Mouse (Mus musculus) neural tube, embryonic 11.5 days (tissue): Measurements from ENCODE around the gene Brinp1. TPM values are rescaled to one million over a fixed set of nuclear protein-coding genes. Genes with fewer than 3 reads are reported as not detected.

Source experiments
- ATAC-seq: fragments of 200-750 bp; cut with Nextera tagmentation; 2 replicates; pipeline ENCODE4 v1.8.0; 2017; ENCODE audit warnings: moderate number of reproducible peaks, mild to moderate bottlenecking, moderate TSS enrichment, moderate library complexity; ENCODE audit not compliant: insufficient read depth, low FRiP score, low TSS enrichment
- DNase-seq: peaks from one replicate; pipeline ENCODE4 v3.0.0-alpha.2; 2015; ENCODE audit warnings: low spot score
- H3K27ac ChIP-seq: fragments of 300-500 bp; sonication (generic); 2 replicates; pipeline ENCODE4 v1.5.1; 2014; ENCODE audit warnings: low read depth, mild to moderate bottlenecking, low read length
- H3K27me3 ChIP-seq: fragments of 300-500 bp; sonication (generic); 2 replicates; pipeline ENCODE4 v1.6.1; 2014; ENCODE audit warnings: mild to moderate bottlenecking, low read length, mixed read lengths; ENCODE audit not compliant: control insufficient read depth, insufficient read depth
- H3K36me3 ChIP-seq: fragments of 300-500 bp; sonication (generic); 2 replicates; pipeline ENCODE4 v1.6.1; 2014; ENCODE audit warnings: mild to moderate bottlenecking, low read length, moderate library complexity, mixed read lengths; ENCODE audit not compliant: control insufficient read depth, insufficient read depth
- H3K4me1 ChIP-seq: fragments of 300-500 bp; sonication (generic); 2 replicates; pipeline ENCODE4 v1.6.1; 2014; ENCODE audit warnings: low read length, mixed read lengths; ENCODE audit not compliant: control insufficient read depth, insufficient read depth
- H3K4me2 ChIP-seq: fragments of 300-500 bp; sonication (generic); 2 replicates; pipeline ENCODE4 v1.6.1; 2014; ENCODE audit warnings: low read depth, mild to moderate bottlenecking, moderate library complexity
- H3K4me3 ChIP-seq: fragments of 300-500 bp; sonication (generic); 2 replicates; pipeline ENCODE4 v1.5.1; 2014; ENCODE audit warnings: low read depth, low read length
- H3K9ac ChIP-seq: fragments of 300-500 bp; sonication (generic); 2 replicates; pipeline ENCODE4 v1.6.1; 2014; ENCODE audit warnings: mild to moderate bottlenecking, low read length
- H3K9me3 ChIP-seq: fragments of 300-500 bp; sonication (generic); 2 replicates; pipeline ENCODE4 v1.6.1; 2016; ENCODE audit warnings: low read length; ENCODE audit not compliant: control insufficient read depth
- WGBS: fragments of 180-500 bp; shearing (Covaris S2); extraction: QIAGEN DNeasy Blood & Tissue Kit; methylation state at CpG from one replicate; pipeline ENCODE4 v1.1.7; 2014; 5-methylcytosine and 5-hydroxymethylcytosine counted together
- polyA plus RNA-seq: library from polyadenylated mRNA; unstranded; fragments of >200 nt; fragmentation: Nextera tagmentation; extraction: Ambion mirVana; gene quantifications from 2 replicates; pipeline ENCODE4 v1.2.1, GENCODE M21; 2014

The Brinp1 gene
- polyA plus RNA-seq, 1 experiment from 2014 or later: 11.9 TPM

GRCm38 (mm10) chr4:68922944-68923343 is 31.3 kb downstream of the Brinp1 start:
- no peak overlapping the region for H3K9ac ChIP-seq
- WGBS: 87% methylated on average over 1 of the region's 1 CpGs

GRCm38 (mm10) chr4:68922504-68922903 is 31.7 kb downstream of the Brinp1 start:
- Histone ChIP-seq H3K27ac (no peak overlapping the region), H3K9ac (no peak overlapping the region), H3K36me3 (no peaks in the 10 kb centered on the region), H3K27me3 (no peaks in the 10 kb centered on the region), H3K4me3 (no peak overlapping the region), H3K9me3 (no peaks in the 10 kb centered on the region), H3K4me2 (no peak overlapping the region), H3K4me1 (no peaks in the 10 kb centered on the region)
- ATAC-seq: no peak
- WGBS: 87% methylated on average over 1 of the region's 1 CpGs
- no peak for DNase-seq

More at GRCm38 (mm10) chr4:68922944-68923343, 31.3 kb downstream of the Brinp1 start:
- Histone ChIP-seq H3K9me3 (no peaks in the 10 kb centered on the region), H3K4me1 (no peaks in the 10 kb centered on the region), H3K4me2 (no peak overlapping the region), H3K27ac (no peak overlapping the region), H3K36me3 (no peaks in the 10 kb centered on the region), H3K27me3 (no peaks in the 10 kb centered on the region), H3K4me3 (no peak overlapping the region)
- no peak for ATAC-seq
- DNase-seq: no peak

- Histone ChIP-seq H3K9me3 (no peaks in the 10 kb centered on the region), H3K4me1 (no peaks in the 10 kb centered on the region), H3K4me3 (no peak overlapping the region), H3K27ac (no peak overlapping the region), H3K4me2 (no peak overlapping the region), H3K9ac (no peak overlapping the region), H3K36me3 (no peaks in the 10 kb centered on the region), H3K27me3 (no peaks in the 10 kb centered on the region)
- DNase-seq (no peak), ATAC-seq (no peak)
- 78% methylated on average over 3 of the region's 3 CpGs for WGBS
Observed at GRCm38 (mm10) chr4:68920127-68920526, 34.1 kb downstream of the Brinp1 start.

- Histone ChIP-seq H3K4me2 (no peak overlapping the region), H3K4me1 (no peaks in the 10 kb centered on the region), H3K27me3 (no peaks in the 10 kb centered on the region), H3K9me3 (no peaks in the 10 kb centered on the region), H3K36me3 (no peaks in the 10 kb centered on the region), H3K9ac (no peak overlapping the region), H3K4me3 (no peak overlapping the region), H3K27ac (no peak overlapping the region)
- ATAC-seq (no peak), DNase-seq (no peak)
- WGBS: 64% methylated on average over 3 of the region's 3 CpGs
Observed at GRCm38 (mm10) chr4:68910942-68911341, 43.3 kb downstream of the Brinp1 start.

- H3K4me2 ChIP-seq: no peak overlapping the region
- DNase-seq (no peak), ATAC-seq (no peak)
- no peak overlapping the region for H3K27ac ChIP-seq
- H3K36me3 ChIP-seq: no peaks in the 10 kb centered on the region
- no peak overlapping the region for H3K4me3 ChIP-seq
- H3K27me3 ChIP-seq: no peaks in the 10 kb centered on the region
- 87% methylated on average over 11 of the region's 11 CpGs for WGBS
- no peaks in the 10 kb centered on the region for H3K4me1 ChIP-seq
- H3K9ac ChIP-seq: no peak overlapping the region
- H3K9me3 ChIP-seq: no peaks in the 10 kb centered on the region
Observed at GRCm38 (mm10) chr4:68906417-68907210, 47.6 kb downstream of the Brinp1 start.

GRCm38 (mm10) chr4:68890526-68890925 is 63.7 kb downstream of the Brinp1 start:
- ATAC-seq: no peak
- no peaks in the 10 kb centered on the region for H3K9me3 ChIP-seq
- WGBS: 88% methylated on average over 4 of the region's 4 CpGs

GRCm38 (mm10) chr4:68886276-68886675 is 67.9 kb downstream of the Brinp1 start:
- DNase-seq: no peak
- H3K27me3 ChIP-seq: no peaks in the 10 kb centered on the region
- no peaks in the 10 kb centered on the region for H3K9me3 ChIP-seq
- no peak for ATAC-seq
- H3K4me2 ChIP-seq: no peak overlapping the region
- 93% methylated on average over 2 of the region's 2 CpGs for WGBS
- H3K9ac ChIP-seq: no peak overlapping the region
- H3K4me3 ChIP-seq: no peak overlapping the region
- H3K27ac ChIP-seq: no peak overlapping the region
- no peaks in the 10 kb centered on the region for H3K4me1 ChIP-seq
- H3K36me3 ChIP-seq: no peaks in the 10 kb centered on the region

More at GRCm38 (mm10) chr4:68890526-68890925, 63.7 kb downstream of the Brinp1 start:
- DNase-seq: no peak
- Histone ChIP-seq H3K27ac (no peak overlapping the region), H3K4me1 (no peaks in the 10 kb centered on the region), H3K4me2 (no peak overlapping the region), H3K27me3 (no peaks in the 10 kb centered on the region), H3K36me3 (no peaks in the 10 kb centered on the region), H3K9ac (no peak overlapping the region), H3K4me3 (no peak overlapping the region)

- Histone ChIP-seq H3K9me3 (no peaks in the 10 kb centered on the region), H3K27ac (no peak overlapping the region), H3K4me3 (no peak overlapping the region), H3K9ac (no peak overlapping the region), H3K4me1 (no peaks in the 10 kb centered on the region), H3K36me3 (no peaks in the 10 kb centered on the region), H3K4me2 (no peak overlapping the region), H3K27me3 (no peaks in the 10 kb centered on the region)
- DNase-seq (no peak), ATAC-seq (no peak)
Observed at GRCm38 (mm10) chr4:68872028-68872427, 82.2 kb downstream of the Brinp1 start.

- no peak overlapping the region for H3K4me3 ChIP-seq
- 70% methylated on average over 4 of the region's 4 CpGs for WGBS
Observed at GRCm38 (mm10) chr4:68865135-68865767, 88.9 kb downstream of the Brinp1 start.

More at GRCm38 (mm10) chr4:68865135-68865767, 88.9 kb downstream of the Brinp1 start:
- no peaks in the 10 kb centered on the region for H3K9me3 ChIP-seq
- no peak for ATAC-seq
- H3K36me3 ChIP-seq: no peaks in the 10 kb centered on the region
- no peak overlapping the region for H3K4me2 ChIP-seq
- H3K27ac ChIP-seq: no peak overlapping the region
- no peaks in the 10 kb centered on the region for H3K4me1 ChIP-seq
- H3K9ac ChIP-seq: no peak overlapping the region
- no peaks in the 10 kb centered on the region for H3K27me3 ChIP-seq
- DNase-seq: no peak
